Mouse (Mus musculus) cerebellum, adult 2 months (tissue): ENCODE measurements at regions not wholly inside any gene's neighbourhood (a gene's known extent, or its start where the extent isn't known, plus 50 kb on each side); places are given as distances from the start of the nearest gene placed in this dataset.

Experiments used
- CTCF ChIP-seq: fragments of 200-500 bp; IDR thresholded peaks from 2 replicates; pipeline ENCODE4 v1.5.1; 2011; ENCODE audit warnings: low read depth, mild to moderate bottlenecking, control low read depth, low read length, moderate library complexity, borderline replicate concordance; ENCODE audit not compliant: insufficient read depth
- POLR2A ChIP-seq: fragments of 200-500 bp; IDR thresholded peaks from 2 replicates; pipeline ENCODE4 v1.6.1; 2011; ENCODE audit warnings: low read length, control low read depth, borderline replicate concordance; ENCODE audit not compliant: insufficient read depth

DNA sequence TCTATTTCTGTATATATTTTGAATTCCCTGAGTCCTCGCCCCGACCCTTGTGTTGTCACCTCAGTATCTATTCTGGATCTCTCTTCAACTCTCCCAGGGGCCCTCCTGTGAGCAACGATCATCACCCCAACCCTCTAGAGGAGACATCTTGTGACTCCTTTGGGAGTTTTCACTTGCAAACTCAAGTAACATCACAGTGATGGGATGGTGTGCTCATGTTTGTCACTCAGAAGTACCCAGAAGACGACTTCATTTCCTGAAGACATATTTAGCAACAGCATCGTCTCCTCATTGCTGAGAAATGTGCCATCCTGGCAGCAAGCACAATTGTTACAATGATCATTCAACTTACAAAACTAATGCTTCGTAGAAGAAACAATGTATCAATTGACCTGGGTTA lies 57.9 kb upstream of the Mbip start:
- TF ChIP-seq CTCF (no peak), POLR2A (no peak)
